Mouse (Mus musculus): ENCODE data around the gene Ifi47.

GRCm38 (mm10) chr11:49078719-49079118, 2.3 kb downstream of the Ifi47 start:
- no peak for TF ChIP-seq CTCF (IDR thresholded peaks at IDR 0.05; ENCODE audit: low read depth)
- TF ChIP-seq EP300 (IDR thresholded peaks at IDR 0.05; ENCODE audit: low read depth), result no peak

All from liver, embryonic 14.5 days (tissue).